Mouse (Mus musculus) heart, embryonic 16.5 days (tissue): Measurements from ENCODE around the gene Ambra1. TPM values are rescaled to one million over a fixed set of nuclear protein-coding genes. Genes with fewer than 3 reads are reported as not detected.
A peak's percentile ranks its signal among the peaks of the same experiment; 100 is the strongest.

ENCODE experiments used
- ATAC-seq: fragments of 200-750 bp; cut with Nextera tagmentation; replicated peaks from 2 replicates; pipeline ENCODE4 v1.8.0; 2017; ENCODE audit warnings: moderate number of reproducible peaks; ENCODE audit not compliant: insufficient read depth, low FRiP score; ENCODE audit errors: extremely low read depth
- H3K27ac ChIP-seq: fragments of 300-500 bp; sonication (generic); 2 replicates; pipeline ENCODE4 v1.5.1; 2014; ENCODE audit warnings: mild to moderate bottlenecking, low read length, control low read depth, moderate library complexity
- H3K27me3 ChIP-seq: fragments of 300-500 bp; sonication (generic); 2 replicates; pipeline ENCODE4 v1.6.1; 2014; ENCODE audit warnings: low read length, mixed read lengths; ENCODE audit not compliant: control insufficient read depth, insufficient read depth
- H3K36me3 ChIP-seq: fragments of 300-500 bp; sonication (generic); 2 replicates; pipeline ENCODE4 v1.6.1; 2014; ENCODE audit not compliant: control insufficient read depth, insufficient read depth
- H3K4me1 ChIP-seq: fragments of 300-500 bp; sonication (generic); 2 replicates; pipeline ENCODE4 v1.6.1; 2014; ENCODE audit warnings: low read length, mixed read lengths; ENCODE audit not compliant: control insufficient read depth, insufficient read depth
- H3K4me2 ChIP-seq: fragments of 300-500 bp; sonication (generic); 2 replicates; pipeline ENCODE4 v1.6.1; 2014; ENCODE audit warnings: low read depth, mild to moderate bottlenecking, control low read depth, low read length
- H3K4me3 ChIP-seq: fragments of 300-500 bp; sonication (generic); 2 replicates; pipeline ENCODE4 v1.5.1; 2014; ENCODE audit warnings: mild to moderate bottlenecking, control low read depth, low read length
- H3K9ac ChIP-seq: fragments of 300-500 bp; sonication (generic); 2 replicates; pipeline ENCODE4 v1.6.1; 2014; ENCODE audit warnings: low read length, control low read depth
- H3K9me3 ChIP-seq: fragments of 300-500 bp; sonication (generic); replicated peaks from 2 replicates; pipeline ENCODE4 v1.6.1; 2016; ENCODE audit warnings: low read length; ENCODE audit not compliant: control insufficient read depth
- WGBS: fragments of 180-500 bp; shearing (Covaris S2); extraction: QIAGEN DNeasy Blood & Tissue Kit; methylation state at CpG from one replicate; pipeline ENCODE4 v1.1.7; 2014; 5-methylcytosine and 5-hydroxymethylcytosine counted together
- polyA plus RNA-seq: library from polyadenylated mRNA; unstranded; fragments of >200 nt; fragmentation: Nextera tagmentation; extraction: Ambion mirVana; gene quantifications from 2 replicates; pipeline ENCODE4 v1.2.1, GENCODE M21; 2015

The Ambra1 gene
- polyA plus RNA-seq, 1 experiment from 2014 or later, result 11.3 TPM

GRCm38 (mm10) chr2:91961901-91962761 lies 232.2 kb downstream of the Ambra1 start:
- Histone ChIP-seq H3K27ac (peak overlapping the region; percentile 71), H3K4me1 (peaks cover 58% of the 10 kb centered on the region), H3K27me3 (no peaks in the 10 kb centered on the region), H3K4me3 (peak overlapping the region; percentile 78), H3K9ac (peak overlapping the region; percentile 89), H3K9me3 (no peaks in the 10 kb centered on the region), H3K36me3 (no peaks in the 10 kb centered on the region), H3K4me2 (peak overlapping the region; percentile 76)
- no peak for ATAC-seq
- 51% methylated on average over 4 of the region's 4 CpGs for WGBS

- Histone ChIP-seq H3K9ac (peak overlapping the region; percentile 89), H3K27me3 (no peaks in the 10 kb centered on the region), H3K9me3 (no peaks in the 10 kb centered on the region), H3K4me2 (peak overlapping the region; percentile 76), H3K4me1 (peaks cover 50% of the 10 kb centered on the region), H3K36me3 (no peaks in the 10 kb centered on the region), H3K4me3 (peak overlapping the region; percentile 78), H3K27ac (peak overlapping the region; percentile 79)
- WGBS, result under 1% methylated on average over 39 of the region's 39 CpGs
- no peak; the same call in 1 of the 2 replicates for ATAC-seq
Observed at GRCm38 (mm10) chr2:91962864-91963401, 233.0 kb downstream of the Ambra1 start.

GRCm38 (mm10) chr2:91963443-91963932 lies 233.6 kb downstream of the Ambra1 start:
- H3K4me3 ChIP-seq, result peak overlapping the region; percentile 78
- peak; percentile 90 for ATAC-seq
- H3K9ac ChIP-seq, result peak overlapping the region; percentile 89
- H3K27me3 ChIP-seq, result no peaks in the 10 kb centered on the region
- H3K9me3 ChIP-seq, result no peaks in the 10 kb centered on the region
- under 1% methylated on average over 56 of the region's 57 CpGs for WGBS
- peaks cover 46% of the 10 kb centered on the region for H3K4me1 ChIP-seq
- H3K27ac ChIP-seq, result peak overlapping the region; percentile 88
- peak overlapping the region; percentile 76 for H3K4me2 ChIP-seq
- no peaks in the 10 kb centered on the region for H3K36me3 ChIP-seq

- Histone ChIP-seq H3K36me3 (no peaks in the 10 kb centered on the region), H3K4me1 (peaks cover 34% of the 10 kb centered on the region), H3K9ac (peak overlapping the region; percentile 78), H3K4me3 (peak overlapping the region; percentile 78), H3K27me3 (no peaks in the 10 kb centered on the region), H3K4me2 (peak overlapping the region; percentile 56), H3K9me3 (no peaks in the 10 kb centered on the region), H3K27ac (peak overlapping the region; percentile 88)
- no peak for ATAC-seq
- WGBS, result 51% methylated on average over 3 of the region's 3 CpGs
Observed at GRCm38 (mm10) chr2:91964610-91965204, 234.8 kb downstream of the Ambra1 start.

- WGBS, result 12% methylated on average over 20 of the region's 20 CpGs
- no peaks in the 10 kb centered on the region for H3K27me3 ChIP-seq
- peaks cover 30% of the 10 kb centered on the region for H3K4me1 ChIP-seq
- no peaks in the 10 kb centered on the region for H3K9me3 ChIP-seq
- H3K4me3 ChIP-seq, result peak overlapping the region; percentile 78
- no peaks in the 10 kb centered on the region for H3K36me3 ChIP-seq
- ATAC-seq, result 0 out of 2 replicates have a peak, but pooled peaks have one; percentile 1
- peak overlapping the region; percentile 78 for H3K9ac ChIP-seq
- peak overlapping the region; percentile 56 for H3K4me2 ChIP-seq
- peak overlapping the region; percentile 88 for H3K27ac ChIP-seq
Observed at GRCm38 (mm10) chr2:91965417-91965816, 235.5 kb downstream of the Ambra1 start.

GRCm38 (mm10) chr2:91966367-91966766 lies 236.4 kb downstream of the Ambra1 start:
- H3K36me3 ChIP-seq, result no peaks in the 10 kb centered on the region
- WGBS, result 82% methylated on average over 5 of the region's 5 CpGs
- no peak overlapping the region for H3K27ac ChIP-seq
- no peaks in the 10 kb centered on the region for H3K27me3 ChIP-seq
- no peak overlapping the region for H3K9ac ChIP-seq
- H3K4me2 ChIP-seq, result no peak overlapping the region
- no peak overlapping the region for H3K4me3 ChIP-seq
- no peaks in the 10 kb centered on the region for H3K9me3 ChIP-seq
- ATAC-seq, result no peak
- H3K4me1 ChIP-seq, result peaks cover 36% of the 10 kb centered on the region

- 48% methylated on average over 11 of the region's 11 CpGs for WGBS
- Histone ChIP-seq H3K4me3 (no peak overlapping the region), H3K27me3 (no peaks in the 10 kb centered on the region), H3K4me1 (peaks cover 35% of the 10 kb centered on the region), H3K27ac (peak overlapping the region; percentile 84), H3K9me3 (no peaks in the 10 kb centered on the region), H3K36me3 (no peaks in the 10 kb centered on the region), H3K9ac (0 out of 2 replicates have a peak overlapping the region, but pooled peaks have one; percentile 23), H3K4me2 (no peak overlapping the region)
- ATAC-seq, result no peak
Observed at GRCm38 (mm10) chr2:91967962-91968361, 238.0 kb downstream of the Ambra1 start.
